Mouse (Mus musculus): ENCODE results near the gene Bmp6.
A peak's percentile ranks its signal among the peaks of the same experiment; 100 is the strongest.

Gene Bmp6

GRCm38 (mm10) chr13:38511979-38512378, 167.1 kb downstream of the Bmp6 start:
- DNase-seq (ENCODE audit: low spot score) = no peak

GRCm38 (mm10) chr13:38513921-38514320, 169.0 kb downstream of the Bmp6 start:
- DNase-seq (ENCODE audit: low spot score) = no peak

- no peak for DNase-seq (ENCODE audit: low spot score)
Measured at GRCm38 (mm10) chr13:38515431-38515830, 170.5 kb downstream of the Bmp6 start.

GRCm38 (mm10) chr13:38515845-38516244, 170.9 kb downstream of the Bmp6 start:
- DNase-seq (ENCODE audit: low spot score) = no peak

GRCm38 (mm10) chr13:38516582-38516981, 171.7 kb downstream of the Bmp6 start:
- no peak for DNase-seq (ENCODE audit: low spot score)

GRCm38 (mm10) chr13:38520299-38520698, 175.4 kb downstream of the Bmp6 start:
- no peak for DNase-seq (ENCODE audit: low spot score)

GRCm38 (mm10) chr13:38522056-38522654, 177.2 kb downstream of the Bmp6 start:
- no peak for DNase-seq (ENCODE audit: low spot score)

- no peak for DNase-seq (ENCODE audit: low spot score)
Measured at GRCm38 (mm10) chr13:38523231-38523630, 178.3 kb downstream of the Bmp6 start.

- DNase-seq (ENCODE audit: low spot score) = no peak
Measured at GRCm38 (mm10) chr13:38525261-38525660, 180.4 kb downstream of the Bmp6 start.

- no peak for DNase-seq (ENCODE audit: low spot score)
Measured at GRCm38 (mm10) chr13:38526116-38526515, 181.2 kb downstream of the Bmp6 start.

GRCm38 (mm10) chr13:38527041-38527796, 182.3 kb downstream of the Bmp6 start:
- no peak for DNase-seq (ENCODE audit: low spot score)

GRCm38 (mm10) chr13:38527797-38528650, 183.1 kb downstream of the Bmp6 start:
- peak; percentile 87 for DNase-seq (ENCODE audit: low spot score)

- DNase-seq (ENCODE audit: low spot score) = no peak
Measured at GRCm38 (mm10) chr13:38528687-38529294, 183.9 kb downstream of the Bmp6 start, which contains the start of gene Txndc5. TSS of gene Txndc5 (minus strand) at chr13:38528824.

- DNase-seq (ENCODE audit: low spot score) = no peak
Measured at GRCm38 (mm10) chr13:38529576-38529975, 184.7 kb downstream of the Bmp6 start.

GRCm38 (mm10) chr13:38531498-38531897, 186.6 kb downstream of the Bmp6 start:
- no peak for DNase-seq (ENCODE audit: low spot score)

GRCm38 (mm10) chr13:38533461-38533860, 188.6 kb downstream of the Bmp6 start:
- DNase-seq (ENCODE audit: low spot score) = no peak

- DNase-seq (ENCODE audit: low spot score) = no peak
Measured at GRCm38 (mm10) chr13:38534016-38534415, 189.1 kb downstream of the Bmp6 start.

GRCm38 (mm10) chr13:38534731-38535130, 189.8 kb downstream of the Bmp6 start:
- DNase-seq (ENCODE audit: low spot score) = no peak

GRCm38 (mm10) chr13:38537521-38537920, 192.6 kb downstream of the Bmp6 start:
- DNase-seq (ENCODE audit: low spot score) = no peak

GRCm38 (mm10) chr13:38539192-38539900, 194.4 kb downstream of the Bmp6 start:
- DNase-seq (ENCODE audit: low spot score) = no peak

- DNase-seq (ENCODE audit: low spot score) = no peak
Measured at GRCm38 (mm10) chr13:38543455-38544125, 198.7 kb downstream of the Bmp6 start.
